Comparison of ENCODE assay signal across 21 mouse cellular contexts in genomic region chr6:94961821-94962220, GRCm38 (mm10).
"Had no signal": no experiment of that assay in that cellular context is flagged by ENCODE, and none has a peak within 500 bp of the region (broad histone marks: within the 10 kb centered on the region; RNA-seq: fewer than 3 reads in every experiment).

No protein-coding gene starts in this region.

- H3K4me2 ChIP-seq: kidney, embryonic 15.5 days; limb, embryonic 13.5 days; liver, embryonic 13.5 days; lung, embryonic 14.5 days; midbrain, embryonic 11.5 days; stomach, embryonic 15.5 days had no signal

- H3K9ac ChIP-seq: kidney, embryonic 15.5 days; limb, embryonic 13.5 days; liver, embryonic 13.5 days; lung, embryonic 14.5 days; stomach, embryonic 15.5 days had no signal

- H3K4me3 ChIP-seq: kidney, embryonic 15.5 days; left cerebral cortex, adult 2 months; limb, embryonic 10.5 days; limb, embryonic 13.5 days; liver, embryonic 13.5 days; stomach, embryonic 15.5 days had no signal

- H3K27ac ChIP-seq: kidney, embryonic 15.5 days; left cerebral cortex, adult 2 months; limb, embryonic 13.5 days; liver, embryonic 13.5 days; macrophage; stomach, embryonic 15.5 days had no signal

- H3K4me1 ChIP-seq: liver, embryonic 13.5 days; stomach, embryonic 15.5 days had no signal

- H3K36me3 ChIP-seq: kidney, embryonic 15.5 days; limb, embryonic 10.5 days; limb, embryonic 13.5 days; liver, embryonic 13.5 days; stomach, embryonic 15.5 days had no signal

- H3K27me3 ChIP-seq: limb, embryonic 13.5 days; liver, embryonic 13.5 days; stomach, embryonic 15.5 days had no signal

- ATAC-seq: lung, postnatal 0 days had no signal

- H3K9me3 ChIP-seq: kidney, embryonic 15.5 days; limb, embryonic 10.5 days; limb, embryonic 13.5 days; liver, embryonic 13.5 days; stomach, embryonic 15.5 days had no signal

- DNase-seq: kidney, adult 11 months; kidney, adult 8-10 months; kidney, postnatal 10 days; kidney, postnatal 36 days; layer of hippocampus, postnatal 36 days; liver; liver, embryonic 13.5 days; lung, embryonic 14.5 days; midbrain, embryonic 14.5 days; right cerebral cortex, adult 18-20 months; right cerebral cortex, postnatal 14 days; right cerebral cortex, postnatal 4 days; thymus, postnatal 25 days had no signal
